ENCODE assay signal across 8 mouse cellular contexts in genomic region chr19:25334360-25334759, GRCm38 (mm10).
DNase-seq lines count a peak whose midpoint lies in the region; ATAC-seq lines count a peak whose summit lies in the region.

No protein-coding gene starts in this region.

- H3K4me1 ChIP-seq in forebrain, embryonic 11.5 days (replicated peaks; ENCODE audit: control insufficient read depth, insufficient read depth, low read length) = no peaks in the 10 kb centered on the region
- no peaks in the 10 kb centered on the region for H3K4me1 ChIP-seq in forebrain, embryonic 16.5 days (replicated peaks; ENCODE audit: control insufficient read depth, insufficient read depth, low read length)
- no peaks in the 10 kb centered on the region for H3K4me1 ChIP-seq in neural tube, embryonic 15.5 days

- intact Hi-C loops in gastrocnemius, postnatal 14 days (cut with DNase I; ENCODE audit: low total_unique reads) = loop anchor here (10.0 kb wide), 1 partner anchor 370 kb away; the partner anchor contains the start of gene Cbwd1

- H3K4me3 ChIP-seq in forebrain, embryonic 11.5 days (ENCODE audit: low read depth, low read length) = no peak overlapping the region
- H3K4me3 ChIP-seq in forebrain, embryonic 16.5 days (replicated peaks; ENCODE audit: low read length) = no peak overlapping the region
- H3K4me3 ChIP-seq in neural tube, embryonic 15.5 days (replicated peaks) = no peak overlapping the region

- WGBS in forebrain, embryonic 11.5 days = 57% methylated on average over 3 of the region's 3 CpGs
- WGBS in forebrain, embryonic 16.5 days = 58% methylated on average over 3 of the region's 3 CpGs
- WGBS in neural tube, embryonic 15.5 days = 64% methylated on average over 3 of the region's 3 CpGs

- ATAC-seq in forebrain, embryonic 11.5 days (replicated peaks; ENCODE audit: low FRiP score) = no peak
- no peak for ATAC-seq in forebrain, embryonic 16.5 days
- ATAC-seq in neural tube, embryonic 15.5 days (ENCODE audit: low FRiP score) = no peak

- peak; percentile 79 for DNase-seq in forebrain, embryonic 11.5 days (ENCODE audit: low spot score)
- DNase-seq in neural tube, embryonic 10.5 days (ENCODE audit: extremely low spot score, low spot score) = peak; percentile 49
- peak; percentile 49 for DNase-seq in c-Kit-positive CD71-positive TER-119-positive erythroid progenitor cells, embryonic 14.5 days (ENCODE audit: low spot score)
- DNase-seq in gastrocnemius, postnatal 14 days = peak; percentile 34
- peak; percentile 22 to 26 for DNase-seq in lung, adult 18-20 months
- DNase-seq in skeletal muscle tissue, adult 2 months (ENCODE audit: low read depth, low spot score) = peak; percentile 33

- H3K27me3 ChIP-seq in forebrain, embryonic 11.5 days (ENCODE audit: control insufficient read depth, insufficient read depth, low read length) = no peaks in the 10 kb centered on the region
- H3K27me3 ChIP-seq in forebrain, embryonic 16.5 days (replicated peaks; ENCODE audit: control insufficient read depth, insufficient read depth, low read length) = no peaks in the 10 kb centered on the region
- H3K27me3 ChIP-seq in neural tube, embryonic 15.5 days (replicated peaks) = no peaks in the 10 kb centered on the region

- H3K27ac ChIP-seq in forebrain, embryonic 11.5 days (ENCODE audit: low read depth, low read length) = no peak overlapping the region
- no peak overlapping the region for H3K27ac ChIP-seq in forebrain, embryonic 16.5 days (ENCODE audit: low read length)
- no peak overlapping the region for H3K27ac ChIP-seq in neural tube, embryonic 15.5 days (replicated peaks)

- H3K36me3 ChIP-seq in forebrain, embryonic 11.5 days (ENCODE audit: control insufficient read depth, insufficient read depth, low read length) = no peaks in the 10 kb centered on the region
- no peaks in the 10 kb centered on the region for H3K36me3 ChIP-seq in forebrain, embryonic 16.5 days (ENCODE audit: control insufficient read depth, insufficient read depth)
- no peaks in the 10 kb centered on the region for H3K36me3 ChIP-seq in neural tube, embryonic 15.5 days

- H3K9ac ChIP-seq in forebrain, embryonic 11.5 days (ENCODE audit: low read length) = no peak overlapping the region
- no peak overlapping the region for H3K9ac ChIP-seq in forebrain, embryonic 16.5 days (replicated peaks; ENCODE audit: low read depth, low read length)
- no peak overlapping the region for H3K9ac ChIP-seq in neural tube, embryonic 15.5 days (replicated peaks)

- H3K9me3 ChIP-seq in forebrain, embryonic 11.5 days (ENCODE audit: control insufficient read depth, low read length) = no peaks in the 10 kb centered on the region
- H3K9me3 ChIP-seq in forebrain, embryonic 16.5 days (ENCODE audit: control insufficient read depth, low read length) = no peaks in the 10 kb centered on the region
- H3K9me3 ChIP-seq in neural tube, embryonic 15.5 days (replicated peaks) = no peaks in the 10 kb centered on the region

- no peak overlapping the region for H3K4me2 ChIP-seq in forebrain, embryonic 11.5 days (ENCODE audit: low read depth, low read length, severe bottlenecking)
- H3K4me2 ChIP-seq in forebrain, embryonic 16.5 days (ENCODE audit: low read length) = no peak overlapping the region
- H3K4me2 ChIP-seq in neural tube, embryonic 15.5 days = no peak overlapping the region

Comparison
In these comparisons a context has a peak if more than half of its experiments do, and no peak if none do; other contexts are left out.
1. DNase-seq: peak in every context shown above with its lines; median percentile 79 in forebrain, embryonic 11.5 days; 49 in neural tube, embryonic 10.5 days; 49 in c-Kit-positive CD71-positive TER-119-positive erythroid progenitor cells, embryonic 14.5 days; 34 in gastrocnemius, postnatal 14 days; 33 in skeletal muscle tissue, adult 2 months; 24 in lung, adult 18-20 months.